Mouse (Mus musculus) limb, embryonic 13.5 days (tissue): ENCODE measurements around the gene Entpd1. TPM values are rescaled to one million over a fixed set of nuclear protein-coding genes. Genes with fewer than 3 reads are reported as not detected.
"Not testable (repeated sequence)": the region's sequence is repeated elsewhere in the genome, so short reads cannot be mapped to it uniquely, and the experiment has no call there.

ENCODE experiments used
- ATAC-seq: fragments of 200-750 bp; cut with Nextera tagmentation; 2 replicates; pipeline ENCODE4 v1.8.0; 2017; ENCODE audit warnings: low read depth, moderate number of reproducible peaks, moderate TSS enrichment; ENCODE audit not compliant: low FRiP score
- H3K27ac ChIP-seq: fragments of 300-500 bp; sonication (generic); 2 replicates; pipeline ENCODE4 v1.5.1; 2015; ENCODE audit warnings: inconsistent platforms, mild to moderate bottlenecking, moderate library complexity
- H3K27me3 ChIP-seq: fragments of 300-500 bp; sonication (generic); 2 replicates; pipeline ENCODE4 v1.6.1; 2015; ENCODE audit warnings: mild to moderate bottlenecking, inconsistent platforms
- H3K36me3 ChIP-seq: fragments of 300-500 bp; sonication (generic); 2 replicates; pipeline ENCODE4 v1.6.1; 2015; ENCODE audit warnings: inconsistent platforms, mild to moderate bottlenecking, moderate library complexity
- H3K4me1 ChIP-seq: fragments of 300-500 bp; sonication (generic); 2 replicates; pipeline ENCODE4 v1.6.1; 2015; ENCODE audit warnings: inconsistent platforms
- H3K4me2 ChIP-seq: fragments of 300-500 bp; sonication (generic); replicated peaks from 2 replicates; pipeline ENCODE4 v1.6.1; 2015; ENCODE audit warnings: inconsistent platforms, mild to moderate bottlenecking, moderate library complexity
- H3K4me3 ChIP-seq: fragments of 300-500 bp; sonication (generic); 2 replicates; pipeline ENCODE4 v1.5.1; 2015; ENCODE audit warnings: moderate library complexity, mild to moderate bottlenecking, inconsistent platforms
- H3K9ac ChIP-seq: fragments of 300-500 bp; sonication (generic); 2 replicates; pipeline ENCODE4 v1.6.1; 2015; ENCODE audit warnings: mild to moderate bottlenecking, inconsistent platforms
- H3K9me3 ChIP-seq: fragments of 300-500 bp; sonication (generic); 2 replicates; pipeline ENCODE4 v1.6.1; 2016; ENCODE audit warnings: inconsistent platforms
- WGBS: fragments of 180-500 bp; shearing (Covaris S2); methylation state at CpG from one replicate; pipeline ENCODE4 v1.1.7; 2015; 5-methylcytosine and 5-hydroxymethylcytosine counted together
- polyA plus RNA-seq: library from polyadenylated mRNA; unstranded; fragments of >200 nt; fragmentation: Nextera tagmentation; extraction: Ambion mirVana; gene quantifications from 2 replicates; pipeline ENCODE4 v1.2.1, GENCODE M21; 2015

Gene Entpd1
- polyA plus RNA-seq, 1 experiment from 2014 or later: 5.5 TPM

DNA sequence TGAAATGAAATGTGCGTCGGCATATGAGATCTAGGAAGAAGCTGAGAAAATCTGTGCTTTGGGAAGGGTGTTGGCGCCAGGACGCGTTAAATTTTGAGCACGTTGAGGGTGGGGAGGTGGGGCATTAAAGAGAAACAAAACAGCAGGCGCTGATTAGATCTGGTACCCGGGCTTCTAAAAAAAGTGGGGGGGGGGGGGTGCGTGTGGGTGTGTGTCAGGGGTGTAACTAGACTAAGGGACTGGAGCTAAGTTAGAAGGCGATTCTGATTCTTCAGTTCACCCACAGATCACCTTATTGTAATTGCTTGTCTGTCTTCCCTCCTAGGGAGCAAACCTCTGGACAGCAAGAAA is 22.7 kb upstream of the Entpd1 start:
- Histone ChIP-seq H3K4me3 (peak overlapping the region; percentile 87), H3K27ac (no peak overlapping the region; the same call in 1 of the 2 replicates), H3K9ac (peak overlapping the region; percentile 61), H3K4me1 (peaks cover 13% of the 10 kb centered on the region), H3K9me3 (no peaks in the 10 kb centered on the region), H3K4me2 (peak overlapping the region; percentile 83), H3K27me3 (no peaks in the 10 kb centered on the region), H3K36me3 (peaks cover 10% of the 10 kb centered on the region)
- 0% methylated on average over 10 of the region's 10 CpGs for WGBS
- ATAC-seq: no peak

DNA sequence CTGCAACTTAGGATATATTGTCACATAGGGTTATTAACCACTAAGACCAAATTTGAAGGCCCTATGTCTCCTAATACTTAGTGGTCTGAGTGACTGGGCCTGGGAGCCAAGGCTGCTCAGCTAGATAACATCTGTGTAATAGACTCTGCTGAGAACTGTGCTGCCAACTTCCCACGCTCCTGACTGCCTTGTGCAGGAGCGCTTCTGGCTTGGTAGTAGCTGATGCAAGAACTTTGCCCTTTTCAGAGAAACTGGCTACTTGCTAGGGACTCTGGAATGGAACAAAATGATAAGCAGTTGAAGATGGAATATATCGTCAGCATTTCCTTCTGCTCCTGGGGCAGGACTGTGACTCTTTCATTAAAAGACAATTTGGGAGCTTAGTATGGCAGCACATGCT is 16.9 kb upstream of the Entpd1 start:
- WGBS: 90% methylated on average over 3 of the region's 3 CpGs
- Histone ChIP-seq H3K4me3 (no peak overlapping the region), H3K27me3 (no peaks in the 10 kb centered on the region), H3K36me3 (peaks cover 20% of the 10 kb centered on the region; the same call in 1 of the 2 replicates), H3K4me1 (no peaks in the 10 kb centered on the region), H3K9ac (no peak overlapping the region), H3K27ac (no peak overlapping the region), H3K4me2 (no peak overlapping the region), H3K9me3 (no peaks in the 10 kb centered on the region)
- no peak for ATAC-seq

DNA sequence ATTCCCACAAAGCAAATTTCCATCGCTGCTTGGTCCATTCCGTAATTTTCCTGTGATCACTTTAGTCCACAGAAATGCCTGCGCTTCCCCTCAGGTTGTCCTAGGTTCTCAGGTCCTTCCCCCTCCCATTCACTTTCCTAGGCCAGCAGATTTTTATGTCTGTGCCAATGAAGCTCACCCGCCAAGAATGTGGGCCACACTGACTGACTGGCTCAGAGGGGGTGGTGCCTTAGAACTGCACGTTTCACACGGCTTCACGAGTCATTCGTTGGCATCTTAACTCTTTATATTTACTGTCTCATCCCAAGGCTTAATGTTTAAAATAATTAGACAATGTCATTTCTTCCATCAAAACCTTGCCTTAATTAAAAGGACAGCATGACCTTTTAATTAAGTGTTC is 16.3 kb upstream of the Entpd1 start:
- no peak overlapping the region for H3K4me2 ChIP-seq
- H3K27me3 ChIP-seq: no peaks in the 10 kb centered on the region
- H3K27ac ChIP-seq: no peak overlapping the region
- no peaks in the 10 kb centered on the region for H3K9me3 ChIP-seq
- ATAC-seq: no peak
- 80% methylated on average over 8 of the region's 8 CpGs for WGBS
- no peak overlapping the region for H3K4me3 ChIP-seq
- no peak overlapping the region for H3K9ac ChIP-seq
- H3K36me3 ChIP-seq: peaks cover 22% of the 10 kb centered on the region; the same call in 1 of the 2 replicates
- no peaks in the 10 kb centered on the region for H3K4me1 ChIP-seq

DNA sequence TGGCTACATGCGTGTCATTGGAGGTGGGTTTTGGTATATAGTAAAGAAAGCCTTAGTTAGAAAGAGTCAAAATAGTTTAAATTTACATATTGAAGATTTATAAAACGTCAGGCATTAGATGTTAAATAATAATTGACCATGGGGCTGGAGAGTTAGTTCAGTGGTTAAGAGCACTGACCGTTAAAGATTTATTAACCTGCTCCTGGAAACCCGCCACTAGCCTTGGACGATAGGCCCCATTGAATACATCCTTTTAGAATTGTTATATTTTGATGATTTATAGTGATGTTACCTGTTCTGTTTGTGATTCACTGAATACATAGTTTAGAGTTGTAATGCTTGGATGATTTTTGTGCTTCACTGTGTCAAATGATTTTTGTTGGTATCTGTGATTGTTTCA is 11.3 kb upstream of the Entpd1 start:
- not testable (repeated sequence) for ATAC-seq, H3K4me1 ChIP-seq, H3K4me3 ChIP-seq, H3K27me3 ChIP-seq, H3K9me3 ChIP-seq, H3K27ac ChIP-seq, H3K4me2 ChIP-seq, H3K9ac ChIP-seq
- 89% methylated on average over 5 of the region's 5 CpGs for WGBS
- H3K36me3 ChIP-seq: peaks cover 40% of the 10 kb centered on the region

DNA sequence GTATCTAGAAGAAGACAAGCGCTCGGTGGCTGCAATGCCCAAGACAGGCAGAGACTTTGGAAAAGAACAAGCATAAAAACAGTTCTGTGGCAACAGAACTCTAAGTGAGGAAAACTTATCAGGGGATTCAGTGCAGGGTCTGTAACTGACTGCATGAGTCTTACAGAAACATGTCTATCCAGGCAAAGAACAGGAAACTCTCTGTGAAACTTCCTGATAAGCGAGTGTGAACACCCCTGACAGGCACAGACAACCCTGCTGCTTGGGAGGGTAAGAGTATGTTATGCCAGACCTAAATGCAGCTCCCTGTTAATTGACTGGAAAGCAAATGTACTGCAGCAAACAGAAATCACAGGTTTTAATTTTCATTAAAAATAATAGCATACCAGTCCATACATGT is 10.3 kb upstream of the Entpd1 start:
- no peak for ATAC-seq
- no peaks in the 10 kb centered on the region for H3K27me3 ChIP-seq
- no peaks in the 10 kb centered on the region for H3K4me1 ChIP-seq
- 87% methylated on average over 3 of the region's 3 CpGs for WGBS
- H3K4me3 ChIP-seq: no peak overlapping the region
- H3K9me3 ChIP-seq: no peaks in the 10 kb centered on the region
- H3K27ac ChIP-seq: no peak overlapping the region
- H3K4me2 ChIP-seq: no peak overlapping the region
- peaks cover 47% of the 10 kb centered on the region for H3K36me3 ChIP-seq
- H3K9ac ChIP-seq: no peak overlapping the region

DNA sequence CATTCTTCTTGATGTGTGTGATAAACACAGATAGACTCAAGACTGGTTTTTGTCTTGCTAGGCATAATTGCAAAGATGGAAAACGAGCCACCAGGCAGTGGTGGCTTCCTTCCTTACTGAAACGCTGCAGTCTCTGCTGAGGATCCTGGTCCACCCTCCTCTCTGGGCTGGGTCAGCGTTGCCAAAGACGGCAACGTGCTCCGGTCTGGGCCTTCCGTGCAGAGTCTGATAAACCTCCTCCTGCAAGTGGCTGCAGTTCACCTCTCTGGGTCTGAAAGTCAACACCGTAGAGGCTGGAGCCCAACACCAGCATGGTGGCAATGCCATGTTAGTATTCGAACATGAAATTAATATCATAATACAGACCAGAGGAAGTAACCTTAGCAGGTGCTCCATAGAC is 7.0 kb upstream of the Entpd1 start:
- H3K36me3 ChIP-seq: peaks cover 68% of the 10 kb centered on the region
- H3K27me3 ChIP-seq: no peaks in the 10 kb centered on the region
- H3K9me3 ChIP-seq: no peaks in the 10 kb centered on the region
- no peak for ATAC-seq
- H3K4me2 ChIP-seq: no peak overlapping the region
- no peak overlapping the region for H3K9ac ChIP-seq
- WGBS: 92% methylated on average over 9 of the region's 9 CpGs
- H3K4me3 ChIP-seq: no peak overlapping the region
- no peaks in the 10 kb centered on the region for H3K4me1 ChIP-seq
- H3K27ac ChIP-seq: no peak overlapping the region

DNA sequence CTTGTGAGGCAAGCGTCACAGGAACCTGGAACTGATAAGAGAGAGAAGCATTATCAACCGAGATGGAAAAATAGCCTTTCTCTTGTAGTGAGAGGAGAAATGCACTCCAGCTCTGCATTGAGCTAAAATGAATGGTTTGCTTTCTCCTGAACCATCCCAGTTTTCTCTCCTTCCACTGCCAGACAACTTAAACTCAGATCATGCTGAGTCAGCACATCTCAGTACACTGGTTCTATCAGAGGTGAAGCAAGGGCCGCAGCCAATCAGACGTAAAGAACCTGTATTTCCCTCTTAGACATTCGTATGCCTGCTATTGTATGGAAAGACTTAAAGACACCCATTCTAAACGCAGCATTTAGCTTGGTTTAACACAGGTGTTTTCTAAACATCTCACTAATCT is 4.5 kb upstream of the Entpd1 start:
- H3K36me3 ChIP-seq: peaks cover 63% of the 10 kb centered on the region
- no peak for ATAC-seq
- no peaks in the 10 kb centered on the region for H3K27me3 ChIP-seq
- WGBS: 83% methylated on average over 6 of the region's 6 CpGs
- H3K9ac ChIP-seq: no peak overlapping the region
- no peak overlapping the region for H3K4me2 ChIP-seq
- peaks cover 6% of the 10 kb centered on the region for H3K4me1 ChIP-seq
- H3K9me3 ChIP-seq: no peaks in the 10 kb centered on the region
- H3K4me3 ChIP-seq: no peak overlapping the region
- H3K27ac ChIP-seq: no peak overlapping the region

DNA sequence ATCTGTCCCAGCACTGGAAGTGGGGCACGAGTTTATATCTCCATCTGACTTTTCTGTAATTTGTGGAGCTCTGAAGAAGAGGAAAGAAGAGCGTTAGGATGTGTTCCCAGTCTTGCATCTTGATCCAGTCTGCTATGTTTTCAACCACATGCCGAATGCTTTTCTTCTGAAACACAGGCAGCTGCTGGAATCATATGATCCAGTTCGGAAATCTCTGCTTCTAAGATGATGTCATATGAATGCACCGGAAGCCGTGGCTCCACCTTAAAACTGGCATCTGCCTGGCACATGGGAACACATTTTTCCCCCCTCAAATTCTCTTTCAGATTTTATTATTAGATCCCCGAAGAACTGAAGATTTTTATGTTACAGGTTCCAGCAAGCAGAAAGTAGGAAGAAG is 2.6 kb downstream of the Entpd1 start:
- no peak overlapping the region for H3K9ac ChIP-seq
- no peaks in the 10 kb centered on the region for H3K9me3 ChIP-seq
- no peak overlapping the region for H3K4me3 ChIP-seq
- peaks cover 6% of the 10 kb centered on the region for H3K4me1 ChIP-seq
- H3K27me3 ChIP-seq: peaks cover 4% of the 10 kb centered on the region; the same call in 1 of the 2 replicates
- ATAC-seq: no peak
- no peak overlapping the region for H3K27ac ChIP-seq
- H3K4me2 ChIP-seq: no peak overlapping the region
- H3K36me3 ChIP-seq: peaks cover under 1% of the 10 kb centered on the region; the same call in 1 of the 2 replicates
- 62% methylated on average over 7 of the region's 7 CpGs for WGBS

DNA sequence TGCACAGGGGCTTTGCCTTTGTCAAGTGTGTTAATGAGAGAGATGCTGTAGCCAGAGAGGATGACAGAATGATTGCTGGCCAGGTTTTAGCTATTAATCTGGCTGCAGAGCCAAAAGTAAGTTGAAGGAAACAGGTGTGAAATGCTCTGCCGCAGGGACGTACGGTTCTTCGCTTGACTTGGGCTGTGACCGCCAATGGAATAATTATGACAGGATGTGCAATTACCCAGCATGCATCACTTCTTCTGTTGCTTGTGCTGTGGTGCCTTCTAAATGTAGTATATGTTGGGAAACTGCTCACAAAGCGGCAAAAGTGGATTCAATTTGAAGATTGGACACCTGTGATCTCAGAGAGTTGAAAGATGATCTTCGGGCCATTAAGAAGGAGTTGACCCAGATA is 3.9 kb downstream of the Entpd1 start:
- H3K9me3 ChIP-seq: no peaks in the 10 kb centered on the region
- no peak for ATAC-seq
- whole genome bisulfite sequencing: 74% methylated on average over 7 of the region's 7 CpGs
- no peak overlapping the region for H3K4me3 ChIP-seq
- H3K9ac ChIP-seq: no peak overlapping the region
- H3K4me1 ChIP-seq: peaks cover 5% of the 10 kb centered on the region
- no peak overlapping the region for H3K4me2 ChIP-seq
- H3K36me3 ChIP-seq: no peaks in the 10 kb centered on the region
- H3K27ac ChIP-seq: no peak overlapping the region
- H3K27me3 ChIP-seq: peaks cover 5% of the 10 kb centered on the region; the same call in 1 of the 2 replicates

DNA sequence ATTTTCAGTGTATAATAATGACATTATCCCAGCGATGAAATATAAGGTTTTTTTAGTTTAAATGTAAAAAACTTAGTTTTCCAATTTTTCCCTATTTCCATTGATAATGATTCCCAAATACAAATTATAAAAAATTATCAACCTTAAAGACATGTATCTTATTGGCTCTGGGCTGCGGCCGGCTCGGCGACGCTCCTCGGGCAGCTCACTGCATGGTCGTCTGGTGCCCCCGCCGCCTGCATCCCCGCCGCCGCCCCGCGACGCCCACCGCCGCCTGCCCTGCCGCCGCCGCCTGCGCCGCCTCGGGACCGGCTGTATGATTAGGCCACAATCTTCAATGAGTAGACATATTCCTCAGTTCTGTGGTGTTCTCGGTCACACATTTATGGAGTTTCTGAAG is 9.4 kb downstream of the Entpd1 start:
- not testable (repeated sequence) for H3K4me1 ChIP-seq
- 51% methylated on average over 17 of the region's 26 CpGs for WGBS

DNA sequence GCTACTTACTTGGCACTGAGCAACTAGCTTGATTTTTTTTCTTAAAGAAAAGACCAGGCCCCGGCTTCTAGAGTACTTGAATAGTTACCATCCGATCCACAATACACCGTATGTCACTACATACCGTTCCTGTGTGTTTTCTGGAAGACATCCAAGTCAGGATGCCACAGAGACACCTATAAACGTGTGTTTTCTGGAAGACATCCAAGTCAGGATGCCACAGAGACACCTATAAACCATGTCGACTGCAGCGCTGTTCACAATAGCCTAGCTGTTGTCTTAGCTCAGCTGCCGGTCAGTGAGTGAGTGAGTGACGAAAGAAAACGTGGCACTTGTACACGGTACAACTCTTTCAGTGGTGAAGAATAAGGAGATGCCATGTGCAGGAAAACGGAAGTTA is 13.8 kb downstream of the Entpd1 start:
- no peaks in the 10 kb centered on the region for H3K9me3 ChIP-seq
- H3K9ac ChIP-seq: no peak overlapping the region
- ATAC-seq: no peak
- H3K4me3 ChIP-seq: no peak overlapping the region
- no peak overlapping the region; the same call in 1 of the 2 replicates for H3K27ac ChIP-seq
- whole genome bisulfite sequencing: 40% methylated on average over 12 of the region's 12 CpGs
- peaks cover 3% of the 10 kb centered on the region; the same call in 1 of the 2 replicates for H3K27me3 ChIP-seq
- no peak overlapping the region for H3K4me2 ChIP-seq
- no peaks in the 10 kb centered on the region for H3K36me3 ChIP-seq
- no peaks in the 10 kb centered on the region for H3K4me1 ChIP-seq

More for the DNA sequence above, 9.4 kb downstream of the Entpd1 start:
- not testable (repeated sequence) for H3K9me3 ChIP-seq, H3K4me3 ChIP-seq, H3K9ac ChIP-seq, ATAC-seq, H3K27me3 ChIP-seq, H3K4me2 ChIP-seq, H3K36me3 ChIP-seq, H3K27ac ChIP-seq

DNA sequence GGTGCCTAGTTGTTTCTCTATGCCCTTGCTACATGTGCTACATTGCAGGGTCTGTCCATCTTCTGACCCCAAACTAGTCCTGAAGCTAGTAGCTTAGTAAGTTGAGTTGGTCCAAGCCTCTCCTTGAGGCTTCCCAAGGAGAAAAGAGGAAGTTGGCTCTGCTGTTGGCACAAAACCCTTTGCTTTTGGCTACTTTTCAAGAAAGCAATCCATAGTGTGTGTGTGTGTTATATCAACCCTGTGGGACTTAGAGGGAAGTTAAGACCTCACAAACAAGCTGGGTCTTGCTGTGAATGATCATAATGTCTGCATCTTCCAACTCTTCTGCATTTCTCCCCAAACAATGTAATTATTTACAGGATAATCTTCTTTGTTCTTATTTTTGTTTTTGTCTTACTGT is 16.8 kb downstream of the Entpd1 start:
- H3K9ac ChIP-seq: no peak overlapping the region
- ATAC-seq: no peak
- H3K4me3 ChIP-seq: no peak overlapping the region
- H3K27ac ChIP-seq: no peak overlapping the region
- H3K36me3 ChIP-seq: no peaks in the 10 kb centered on the region
- H3K4me1 ChIP-seq: no peaks in the 10 kb centered on the region
- no peaks in the 10 kb centered on the region for H3K9me3 ChIP-seq
- H3K27me3 ChIP-seq: no peaks in the 10 kb centered on the region
- H3K4me2 ChIP-seq: no peak overlapping the region

DNA sequence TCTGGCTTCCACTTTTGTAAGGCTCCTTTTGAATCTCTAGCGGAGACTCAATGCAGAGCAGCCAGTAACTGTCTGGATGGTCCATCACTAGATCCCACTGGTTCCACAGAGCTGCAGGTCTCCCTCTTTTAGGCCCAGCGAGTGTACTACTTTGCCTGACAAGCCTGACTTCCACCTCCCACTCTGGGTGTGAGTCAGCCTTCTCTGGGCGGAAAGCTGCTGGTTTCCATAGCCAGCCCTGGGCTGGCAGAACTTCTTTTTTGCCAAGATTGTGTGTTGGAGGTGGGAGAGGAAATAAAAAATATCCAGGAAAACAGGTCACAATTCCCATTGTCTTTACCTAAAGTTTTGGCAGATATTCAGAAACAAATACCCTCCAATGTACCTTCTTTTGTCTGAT is 17.9 kb downstream of the Entpd1 start:
- Histone ChIP-seq H3K9ac (no peak overlapping the region), H3K4me3 (no peak overlapping the region), H3K4me2 (no peak overlapping the region), H3K36me3 (no peaks in the 10 kb centered on the region), H3K27ac (no peak overlapping the region), H3K27me3 (no peaks in the 10 kb centered on the region), H3K9me3 (no peaks in the 10 kb centered on the region; the same call in 1 of the 2 replicates), H3K4me1 (no peaks in the 10 kb centered on the region)
- ATAC-seq: no peak
- 62% methylated on average over 3 of the region's 3 CpGs for WGBS
